Comparison of ENCODE assay signal across 8 mouse cellular contexts in genomic region chr5:120578504-120579081, GRCm38 (mm10). TPM values are rescaled to one million over a fixed set of nuclear protein-coding genes. Genes with fewer than 3 reads are reported as not detected.
A peak's percentile ranks its signal among the peaks of the same experiment; 100 is the strongest.
DNase-seq lines count a peak whose midpoint lies in the region; ATAC-seq and TF ChIP-seq lines count a peak whose summit lies in the region.

No protein-coding gene starts in this region.

- no peaks in the 10 kb centered on the region for H3K9me3 ChIP-seq in hindbrain, postnatal 0 days (ENCODE audit: low read length)
- no peaks in the 10 kb centered on the region for H3K9me3 ChIP-seq in liver, embryonic 13.5 days (replicated peaks)

- WGBS in hindbrain, postnatal 0 days, result 47% methylated on average over 12 of the region's 12 CpGs
- 35% methylated on average over 12 of the region's 12 CpGs for WGBS in liver, embryonic 13.5 days (ENCODE audit: insufficient replicate concordance)

- H3K9ac ChIP-seq in hindbrain, postnatal 0 days (replicated peaks; ENCODE audit: low read length), result no peak overlapping the region
- H3K9ac ChIP-seq in liver, embryonic 13.5 days, result peak overlapping the region; percentile 76

- TF ChIP-seq CTCF in hindbrain, postnatal 0 days (IDR thresholded peaks at IDR 0.05; ENCODE audit: low read depth), result no peak

- peak; percentile 65 to 77 for DNase-seq in adrenal gland, adult (ENCODE audit: inconsistent age in 2 of 2, low spot score in 1 of 2)
- DNase-seq in adrenal gland, adult 8-10 months, result no peak
- DNase-seq in T-cell, adult 2 months (ENCODE audit: low spot score), result peak; percentile 84
- DNase-seq in gastrocnemius, postnatal 10 days, result peak; percentile 73
- no peak for DNase-seq in hindbrain, postnatal 0 days (ENCODE audit: low spot score)
- no peak for DNase-seq in liver, embryonic 13.5 days
- DNase-seq in ovary, postnatal 14 days (ENCODE audit: low spot score), result peak; percentile 65
- no peak for DNase-seq in layer of hippocampus, adult 18-20 months (ENCODE audit: low spot score in 2 of 2)

- peak overlapping the region; percentile 70; the same call in 1 of the 2 replicates for H3K27ac ChIP-seq in hindbrain, postnatal 0 days
- H3K27ac ChIP-seq in liver, embryonic 13.5 days, result peak overlapping the region; percentile 99

- peaks cover 12% of the 10 kb centered on the region for H3K36me3 ChIP-seq in hindbrain, postnatal 0 days (ENCODE audit: insufficient read depth, low read length)
- peaks cover 61% of the 10 kb centered on the region for H3K36me3 ChIP-seq in liver, embryonic 13.5 days

- peaks cover 18% of the 10 kb centered on the region for H3K4me1 ChIP-seq in hindbrain, postnatal 0 days (ENCODE audit: insufficient read depth, low read length)
- H3K4me1 ChIP-seq in liver, embryonic 13.5 days (replicated peaks), result peaks cover 86% of the 10 kb centered on the region

- no peak overlapping the region for H3K4me2 ChIP-seq in hindbrain, postnatal 0 days (ENCODE audit: low read depth, low read length)
- peak overlapping the region; percentile 73 for H3K4me2 ChIP-seq in liver, embryonic 13.5 days

- ATAC-seq in hindbrain, postnatal 0 days, result no peak
- ATAC-seq in liver, embryonic 13.5 days (ENCODE audit: low read depth), result peak; percentile 23

- no peak overlapping the region for H3K4me3 ChIP-seq in hindbrain, postnatal 0 days (ENCODE audit: low read length)
- H3K4me3 ChIP-seq in liver, embryonic 13.5 days (replicated peaks), result peak overlapping the region; percentile 43

- H3K27me3 ChIP-seq in hindbrain, postnatal 0 days (ENCODE audit: insufficient read depth, low read length), result no peaks in the 10 kb centered on the region
- H3K27me3 ChIP-seq in liver, embryonic 13.5 days, result no peaks in the 10 kb centered on the region

RNA-seq across cellular contexts. Expression of gene Tpcn1, which starts 9.9 kb away (rescaled TPM):
- 10 to 100 TPM; 33.9 to 44.5 (median 40.0) TPM for total RNA-seq in adrenal gland, adult 8-10 months (2022)
- total RNA-seq in gastrocnemius, postnatal 10 days (2021), result 10 to 100 TPM; 67.1 to 71.2 TPM
- total RNA-seq in hindbrain, postnatal 0 days (2014; rRNA removed), result 24.5 and 30.7 TPM in 2 replicates
- 15.4 and 16.1 TPM in 2 replicates for polyA plus RNA-seq in hindbrain, postnatal 0 days (2015; fragmentation: Nextera tagmentation; extraction: Ambion mirVana)
- 21.4 and 22.7 TPM in 2 replicates for polyA plus RNA-seq in liver, embryonic 13.5 days (2015; fragmentation: Nextera tagmentation; extraction: Ambion mirVana)
- total RNA-seq in layer of hippocampus, adult 18-20 months (2021), result 10 to 100 TPM; 33.9 to 37.0 TPM

RNA-seq across cellular contexts. Expression of gene Iqcd, which starts 10.2 kb away (rescaled TPM):
- 1 to 10 TPM in 2 of 4 experiments, under 1 TPM in 2; 0.42 to 1.8 (median 1.1) TPM for total RNA-seq in adrenal gland, adult 8-10 months (2022)
- total RNA-seq in gastrocnemius, postnatal 10 days (2021), result under 1 TPM; 0.40 to 0.50 TPM
- 0.63 and 1.9 TPM in 2 replicates for total RNA-seq in hindbrain, postnatal 0 days (2014; rRNA removed)
- polyA plus RNA-seq in hindbrain, postnatal 0 days (2015; fragmentation: Nextera tagmentation; extraction: Ambion mirVana), result 1.8 and 2.0 TPM in 2 replicates
- polyA plus RNA-seq in liver, embryonic 13.5 days (2015; fragmentation: Nextera tagmentation; extraction: Ambion mirVana), result 1.8 and 1.9 TPM in 2 replicates
- 1 to 10 TPM in 1 of 2 experiments, under 1 TPM in 1; 0.99 to 1.0 TPM for total RNA-seq in layer of hippocampus, adult 18-20 months (2021)

RNA-seq across cellular contexts. Expression of gene Rita1, which starts 33.8 kb away (rescaled TPM):
- total RNA-seq in adrenal gland, adult 8-10 months (2022), result 10 to 100 TPM; 17.0 to 30.2 (median 22.3) TPM
- total RNA-seq in gastrocnemius, postnatal 10 days (2021), result 1 to 10 TPM; 4.7 to 6.2 TPM
- total RNA-seq in hindbrain, postnatal 0 days (2014; rRNA removed), result 38.0 and 38.6 TPM in 2 replicates
- polyA plus RNA-seq in hindbrain, postnatal 0 days (2015; fragmentation: Nextera tagmentation; extraction: Ambion mirVana), result 30.1 and 30.4 TPM in 2 replicates
- polyA plus RNA-seq in liver, embryonic 13.5 days (2015; fragmentation: Nextera tagmentation; extraction: Ambion mirVana), result 5.7 and 6.5 TPM in 2 replicates
- 10 to 100 TPM; 27.5 to 29.5 TPM for total RNA-seq in layer of hippocampus, adult 18-20 months (2021)

RNA-seq across cellular contexts. Expression of gene Ddx54, which starts 33.9 kb away (rescaled TPM):
- total RNA-seq in adrenal gland, adult 8-10 months (2022), result 10 to 100 TPM; 44.1 to 57.3 (median 56.5) TPM
- 10 to 100 TPM; 22.4 to 23.9 TPM for total RNA-seq in gastrocnemius, postnatal 10 days (2021)
- total RNA-seq in hindbrain, postnatal 0 days (2014; rRNA removed), result 37.3 and 40.1 TPM in 2 replicates
- 30.8 and 31.9 TPM in 2 replicates for polyA plus RNA-seq in hindbrain, postnatal 0 days (2015; fragmentation: Nextera tagmentation; extraction: Ambion mirVana)
- polyA plus RNA-seq in liver, embryonic 13.5 days (2015; fragmentation: Nextera tagmentation; extraction: Ambion mirVana), result 22.9 and 26.0 TPM in 2 replicates
- 10 to 100 TPM; 39.3 to 40.5 TPM for total RNA-seq in layer of hippocampus, adult 18-20 months (2021)

RNA-seq across cellular contexts. Expression of gene Cfap73, which starts 55.4 kb away (rescaled TPM):
- total RNA-seq in adrenal gland, adult 8-10 months (2022), result under 1 TPM in 3 of 4 experiments, not detected in 1; 0.32 to 0.63 (median 0.46) TPM
- not detected for total RNA-seq in gastrocnemius, postnatal 10 days (2021)
- 0.21 and 0.79 TPM in 2 replicates for total RNA-seq in hindbrain, postnatal 0 days (2014; rRNA removed)
- 0.26 and 0.86 TPM in 2 replicates for polyA plus RNA-seq in hindbrain, postnatal 0 days (2015; fragmentation: Nextera tagmentation; extraction: Ambion mirVana)
- not detected in 2 replicates for polyA plus RNA-seq in liver, embryonic 13.5 days (2015; fragmentation: Nextera tagmentation; extraction: Ambion mirVana)
- total RNA-seq in layer of hippocampus, adult 18-20 months (2021), result under 1 TPM; 0.61 to 0.82 TPM

Comparison
In these comparisons a context has a peak if more than half of its experiments do, and no peak if none do; other contexts are left out.
1. DNase-seq: peak in adrenal gland, adult (2 of 2), T-cell, adult 2 months (single experiment), gastrocnemius, postnatal 10 days (single experiment) and ovary, postnatal 14 days (single experiment); none in adrenal gland, adult 8-10 months (single experiment), hindbrain, postnatal 0 days (single experiment), liver, embryonic 13.5 days (single experiment) and layer of hippocampus, adult 18-20 months (0 of 2).